Mouse (Mus musculus): ENCODE measurements at regions not wholly inside any gene's neighbourhood (a gene's known extent, or its start where the extent isn't known, plus 50 kb on each side); places are given as distances from the start of the nearest gene placed in this dataset.

DNA sequence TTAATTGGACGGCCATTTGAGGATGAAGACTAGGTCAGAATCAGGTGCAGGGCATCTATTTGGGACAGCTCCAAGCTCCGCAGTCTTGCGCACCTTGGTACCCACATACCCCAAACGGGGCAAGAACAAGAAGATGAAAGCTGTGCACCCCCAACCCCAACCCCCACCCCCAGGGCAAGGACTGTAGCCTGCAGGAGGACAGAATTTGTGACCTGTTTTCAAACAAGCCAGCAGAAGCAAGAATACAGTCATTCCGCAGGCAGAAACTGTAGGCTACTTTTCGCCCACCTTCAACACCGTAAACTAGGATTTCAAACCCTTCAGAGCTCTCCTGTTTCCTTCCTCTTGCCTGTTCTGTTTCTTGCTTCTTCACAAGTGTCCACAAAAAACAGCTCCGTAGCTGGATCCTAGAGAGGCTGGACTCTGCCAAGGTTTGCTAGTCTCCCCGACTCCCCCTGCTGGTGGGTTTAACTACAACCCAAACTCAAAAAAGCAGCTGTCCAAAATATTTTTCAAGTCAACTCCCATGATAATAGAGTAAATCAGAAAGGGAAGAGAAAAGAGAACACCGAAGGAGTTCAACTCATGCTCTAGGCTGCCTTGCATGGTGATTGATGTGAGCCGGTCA is 430.3 kb upstream of the Atp11b start:
- no peak overlapping the region for H3K4me3 ChIP-seq (ENCODE audit: control insufficient read depth, insufficient read depth, low read length)
- no peak overlapping the region for H3K27ac ChIP-seq (ENCODE audit: control insufficient read depth, insufficient read depth, low read length)
- TF ChIP-seq POLR2A (IDR thresholded peaks at IDR 0.05; ENCODE audit: control insufficient read depth, extremely low read depth, insufficient read depth, low read length, poor library complexity) (no peak), CTCF (IDR thresholded peaks at IDR 0.05; ENCODE audit: borderline replicate concordance, control insufficient read depth, extremely low read depth, insufficient read depth, low read length, poor library complexity) (no peak)
- no peaks in the 10 kb centered on the region for H3K36me3 ChIP-seq (ENCODE audit: control insufficient read depth, insufficient read depth, low read length)
- H3K27me3 ChIP-seq (ENCODE audit: control insufficient read depth, insufficient read depth, low read length): no peaks in the 10 kb centered on the region
- peaks cover 12% of the 10 kb centered on the region for H3K4me1 ChIP-seq (replicated peaks; ENCODE audit: control insufficient read depth, insufficient read depth, low read length)
- peak; percentile 56 for DNase-seq
- 60% methylated on average over 11 of the region's 11 CpGs for WGBS

DNA sequence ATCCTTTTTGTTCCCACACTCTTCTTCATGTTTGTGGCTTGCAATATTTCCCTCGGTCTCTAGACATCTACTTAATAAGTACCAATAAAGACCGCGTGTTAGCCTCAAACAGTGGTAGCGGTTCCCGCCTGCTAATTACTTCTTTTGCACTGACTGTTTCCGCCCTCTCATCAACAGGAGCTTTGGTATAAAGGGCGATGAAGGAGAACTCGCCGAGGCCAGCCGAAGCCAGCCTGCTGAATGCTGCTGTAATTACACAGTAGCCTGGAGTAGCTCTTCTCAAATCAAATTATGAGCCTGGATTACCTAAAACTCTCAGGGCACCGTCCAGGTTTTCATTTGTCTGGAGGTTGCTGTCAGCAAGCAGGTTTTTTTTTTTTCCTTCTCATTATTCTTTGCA is 429.7 kb upstream of the Atp11b start:
- Histone ChIP-seq H3K4me1 (replicated peaks; ENCODE audit: control insufficient read depth, insufficient read depth, low read length) (peaks cover 12% of the 10 kb centered on the region), H3K4me3 (ENCODE audit: control insufficient read depth, insufficient read depth, low read length) (no peak overlapping the region), H3K27me3 (ENCODE audit: control insufficient read depth, insufficient read depth, low read length) (no peaks in the 10 kb centered on the region), H3K27ac (ENCODE audit: control insufficient read depth, insufficient read depth, low read length) (no peak overlapping the region), H3K36me3 (ENCODE audit: control insufficient read depth, insufficient read depth, low read length) (no peaks in the 10 kb centered on the region)
- TF ChIP-seq POLR2A (IDR thresholded peaks at IDR 0.05; ENCODE audit: control insufficient read depth, extremely low read depth, insufficient read depth, low read length, poor library complexity) (no peak), CTCF (IDR thresholded peaks at IDR 0.05; ENCODE audit: borderline replicate concordance, control insufficient read depth, extremely low read depth, insufficient read depth, low read length, poor library complexity) (no peak)
- WGBS: 61% methylated on average over 11 of the region's 11 CpGs
- DNase-seq: no peak

DNA sequence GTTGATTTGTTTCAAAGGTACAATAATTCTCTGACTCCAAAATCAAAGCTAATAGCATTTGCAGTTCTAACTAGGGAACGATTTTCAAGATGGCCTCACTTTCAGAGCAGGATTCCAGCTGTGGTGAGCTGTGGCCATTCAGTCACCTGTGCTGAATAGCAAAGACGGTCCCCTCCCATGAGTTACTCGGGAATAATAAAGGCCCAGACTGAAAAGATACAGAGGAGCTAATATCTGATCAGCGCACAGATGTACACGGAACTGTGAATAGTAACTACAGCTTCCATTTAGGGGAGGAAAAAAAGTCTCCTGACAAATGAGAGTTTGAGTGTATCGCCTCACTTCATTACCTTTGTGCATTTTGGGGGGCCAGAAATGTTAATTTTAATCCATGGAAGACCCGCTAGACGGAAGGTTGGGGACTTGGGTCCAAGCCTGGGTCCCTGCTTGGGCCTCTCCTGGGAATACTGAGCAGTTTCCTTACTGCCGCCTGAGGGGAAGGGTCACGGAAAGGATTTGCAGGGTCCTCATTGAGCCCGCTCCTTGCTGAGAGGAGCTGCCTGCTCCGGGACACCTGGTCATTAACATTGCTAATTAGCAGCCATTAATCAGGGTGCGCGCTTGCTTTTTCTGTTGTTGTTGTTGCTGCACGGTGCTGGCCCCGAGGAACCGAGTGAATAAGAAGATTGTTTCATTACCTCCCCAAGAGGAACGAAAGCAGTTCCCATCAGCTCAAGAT is 421.2 kb upstream of the Atp11b start:
- Histone ChIP-seq H3K4me3 (ENCODE audit: control insufficient read depth, insufficient read depth, low read length) (no peak overlapping the region), H3K4me1 (replicated peaks; ENCODE audit: control insufficient read depth, insufficient read depth, low read length) (no peaks in the 10 kb centered on the region), H3K36me3 (ENCODE audit: control insufficient read depth, insufficient read depth, low read length) (no peaks in the 10 kb centered on the region), H3K27me3 (ENCODE audit: control insufficient read depth, insufficient read depth, low read length) (no peaks in the 10 kb centered on the region), H3K27ac (ENCODE audit: control insufficient read depth, insufficient read depth, low read length) (no peak overlapping the region)
- no peak for DNase-seq
- 36% methylated on average over 18 of the region's 18 CpGs for WGBS
- no peak for TF ChIP-seq POLR2A (IDR thresholded peaks at IDR 0.05; ENCODE audit: control insufficient read depth, extremely low read depth, insufficient read depth, low read length, poor library complexity)
- TF ChIP-seq CTCF (IDR thresholded peaks at IDR 0.05; ENCODE audit: borderline replicate concordance, control insufficient read depth, extremely low read depth, insufficient read depth, low read length, poor library complexity): no peak

DNA sequence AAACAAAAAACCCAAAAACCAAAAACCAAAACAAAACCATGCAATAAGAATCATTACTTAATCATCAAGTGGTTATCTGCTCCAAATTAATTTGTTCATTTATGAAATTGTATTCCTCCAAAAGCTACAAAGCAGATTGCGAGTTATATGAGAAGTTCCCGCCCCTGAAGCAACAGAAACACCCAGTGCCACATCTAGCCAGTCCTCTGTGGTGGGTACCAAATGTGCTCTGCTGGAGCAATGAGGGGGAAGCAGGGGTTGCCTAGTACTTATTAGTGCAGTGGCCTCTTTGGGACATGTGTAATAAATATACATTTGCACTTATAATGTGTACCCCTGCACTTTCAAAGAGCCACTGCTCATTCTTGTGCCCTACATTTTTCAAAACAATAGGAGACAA is 419.9 kb upstream of the Atp11b start:
- TF ChIP-seq POLR2A (IDR thresholded peaks at IDR 0.05; ENCODE audit: control insufficient read depth, extremely low read depth, insufficient read depth, low read length, poor library complexity): no peak
- TF ChIP-seq CTCF (IDR thresholded peaks at IDR 0.05; ENCODE audit: borderline replicate concordance, control insufficient read depth, extremely low read depth, insufficient read depth, low read length, poor library complexity): no peak

DNA sequence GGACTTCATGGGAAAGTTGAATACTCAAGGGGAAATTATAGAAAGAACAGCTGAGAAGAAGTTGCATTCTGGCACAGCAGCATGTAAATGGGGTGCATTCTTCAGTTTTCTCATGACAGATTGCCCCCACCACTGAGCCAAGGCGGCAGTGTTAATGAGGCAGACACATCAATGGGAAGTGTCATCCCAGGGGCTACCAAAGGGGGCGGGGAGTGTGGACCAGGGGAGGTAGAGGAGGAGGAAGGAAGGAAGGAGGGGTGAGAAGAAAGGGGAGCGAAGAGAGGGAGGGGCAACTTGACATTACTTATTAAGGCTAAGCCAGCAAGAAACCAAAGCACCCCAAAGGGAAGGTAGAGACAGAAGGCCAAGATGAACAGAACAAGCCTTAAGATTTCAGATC is 419.4 kb upstream of the Atp11b start:
- H3K27ac ChIP-seq (ENCODE audit: control insufficient read depth, insufficient read depth, low read length): no peak overlapping the region
- no peak overlapping the region for H3K4me3 ChIP-seq (ENCODE audit: control insufficient read depth, insufficient read depth, low read length)
- no peaks in the 10 kb centered on the region for H3K4me1 ChIP-seq (replicated peaks; ENCODE audit: control insufficient read depth, insufficient read depth, low read length)
- H3K36me3 ChIP-seq (ENCODE audit: control insufficient read depth, insufficient read depth, low read length): no peaks in the 10 kb centered on the region
- H3K27me3 ChIP-seq (ENCODE audit: control insufficient read depth, insufficient read depth, low read length): no peaks in the 10 kb centered on the region
- TF ChIP-seq CTCF (IDR thresholded peaks at IDR 0.05; ENCODE audit: borderline replicate concordance, control insufficient read depth, extremely low read depth, insufficient read depth, low read length, poor library complexity) (no peak), POLR2A (IDR thresholded peaks at IDR 0.05; ENCODE audit: control insufficient read depth, extremely low read depth, insufficient read depth, low read length, poor library complexity) (no peak)
- no peak for DNase-seq
- 44% methylated on average over 3 of the region's 3 CpGs for WGBS

More for the DNA sequence above, 419.9 kb upstream of the Atp11b start:
- Histone ChIP-seq H3K4me1 (replicated peaks; ENCODE audit: control insufficient read depth, insufficient read depth, low read length) (no peaks in the 10 kb centered on the region), H3K4me3 (ENCODE audit: control insufficient read depth, insufficient read depth, low read length) (no peak overlapping the region), H3K27me3 (ENCODE audit: control insufficient read depth, insufficient read depth, low read length) (no peaks in the 10 kb centered on the region), H3K36me3 (ENCODE audit: control insufficient read depth, insufficient read depth, low read length) (no peaks in the 10 kb centered on the region), H3K27ac (ENCODE audit: control insufficient read depth, insufficient read depth, low read length) (no peak overlapping the region)
- 85% methylated on average over 2 of the region's 2 CpGs for WGBS
- DNase-seq: no peak

DNA sequence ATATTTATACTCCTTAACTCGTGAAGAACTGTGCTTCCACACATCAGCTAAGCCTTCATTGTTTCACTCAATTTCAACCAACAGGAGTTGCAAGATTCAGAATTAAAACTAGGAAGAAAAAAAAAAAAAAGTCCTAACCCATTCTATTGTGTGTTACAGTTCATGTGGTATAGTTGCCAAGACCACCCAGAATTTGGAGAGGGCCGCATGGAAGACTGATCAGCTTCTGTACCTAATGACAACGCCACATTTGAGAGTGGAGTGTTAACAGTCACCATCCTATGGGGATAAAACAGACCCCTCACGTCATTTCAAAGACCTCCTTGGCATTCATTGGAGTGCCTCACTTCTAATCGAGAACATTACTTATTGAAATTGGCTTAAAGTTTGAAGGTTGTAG is 418.1 kb upstream of the Atp11b start:
- H3K27me3 ChIP-seq (ENCODE audit: control insufficient read depth, insufficient read depth, low read length): no peaks in the 10 kb centered on the region
- no peak overlapping the region for H3K27ac ChIP-seq (ENCODE audit: control insufficient read depth, insufficient read depth, low read length)
- TF ChIP-seq CTCF (IDR thresholded peaks at IDR 0.05; ENCODE audit: borderline replicate concordance, control insufficient read depth, extremely low read depth, insufficient read depth, low read length, poor library complexity): no peak
- no peak for TF ChIP-seq POLR2A (IDR thresholded peaks at IDR 0.05; ENCODE audit: control insufficient read depth, extremely low read depth, insufficient read depth, low read length, poor library complexity)
- no peaks in the 10 kb centered on the region for H3K4me1 ChIP-seq (replicated peaks; ENCODE audit: control insufficient read depth, insufficient read depth, low read length)
- no peak for DNase-seq
- no peaks in the 10 kb centered on the region for H3K36me3 ChIP-seq (ENCODE audit: control insufficient read depth, insufficient read depth, low read length)
- no peak overlapping the region for H3K4me3 ChIP-seq (ENCODE audit: control insufficient read depth, insufficient read depth, low read length)
- WGBS: 81% methylated on average over 5 of the region's 5 CpGs
